Mouse (Mus musculus): ENCODE data around the gene Zc2hc1b. TPM values are rescaled to one million over a fixed set of nuclear protein-coding genes. Genes with fewer than 3 reads are reported as not detected.
A peak's percentile ranks its signal among the peaks of the same experiment; 100 is the strongest.

The Zc2hc1b gene
- polyA plus RNA-seq, 1 experiment from 2014 or later = not detected

DNA sequence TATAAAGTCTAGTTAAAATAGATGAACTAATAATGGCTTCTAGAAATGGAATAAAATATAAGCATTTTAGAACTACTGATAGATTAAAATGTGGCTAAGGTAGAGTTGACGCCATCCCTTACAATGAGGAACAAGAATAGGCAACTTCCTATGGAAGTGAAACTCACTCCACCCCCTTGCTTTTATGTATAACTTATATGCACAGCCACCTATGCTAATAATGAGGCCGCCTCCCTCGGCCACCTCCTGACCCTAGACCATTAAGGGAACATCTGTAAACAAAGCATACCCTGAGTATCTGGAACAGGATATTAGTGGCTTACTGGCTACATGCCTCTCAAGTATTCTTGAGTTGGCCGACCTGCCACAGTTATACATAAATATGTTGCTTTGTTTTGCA lies 74.0 kb downstream of the Zc2hc1b start:
- H3K4me1 ChIP-seq (ENCODE audit: insufficient read depth, low read depth, low read length) = 0 out of 2 replicates have a peak, but pooled peaks cover 2% of the 10 kb centered on the region
- no peak for ATAC-seq
- H3K9me3 ChIP-seq (ENCODE audit: low read length) = no peaks in the 10 kb centered on the region
- WGBS = 59% methylated on average over 4 of the region's 4 CpGs
- no peak overlapping the region for H3K27ac ChIP-seq (ENCODE audit: low read length)
- no peaks in the 10 kb centered on the region for H3K36me3 ChIP-seq (ENCODE audit: insufficient read depth, low read length)
- no peaks in the 10 kb centered on the region for H3K27me3 ChIP-seq (replicated peaks; ENCODE audit: insufficient read depth, low read length)
- no peak overlapping the region for H3K4me2 ChIP-seq (replicated peaks; ENCODE audit: low read depth, low read length)
- no peak overlapping the region for H3K4me3 ChIP-seq (ENCODE audit: low read depth, low read length)
- no peak for TF ChIP-seq EP300 (IDR thresholded peaks at IDR 0.05)
- H3K9ac ChIP-seq (replicated peaks; ENCODE audit: low read depth) = no peak overlapping the region
- no peak for DNase-seq (ENCODE audit: low spot score)

DNA sequence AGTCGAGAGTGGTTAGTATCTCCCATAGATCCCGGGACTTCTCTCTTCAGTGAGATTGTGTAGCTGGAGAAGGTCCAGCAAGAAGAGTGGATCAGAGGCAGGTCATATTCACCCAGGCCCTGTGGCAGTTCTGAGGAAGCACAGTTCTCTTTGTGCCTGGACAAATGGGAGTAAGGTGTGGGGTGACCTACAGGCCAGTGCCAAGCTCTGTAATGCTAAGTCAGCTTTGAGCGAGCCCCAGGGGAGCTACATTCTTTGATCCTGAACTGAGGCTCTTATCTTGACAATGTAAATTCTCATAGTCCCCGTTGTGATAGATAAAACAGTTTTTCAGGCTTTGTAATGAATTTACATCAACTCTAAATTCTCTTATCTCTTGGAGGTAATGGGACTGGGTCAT lies 75.5 kb downstream of the Zc2hc1b start:
- ATAC-seq = no peak
- no peak overlapping the region for H3K27ac ChIP-seq (ENCODE audit: low read length)
- 52% methylated on average over 4 of the region's 4 CpGs for WGBS
- TF ChIP-seq CTCF (IDR thresholded peaks at IDR 0.05) (no peak), EP300 (IDR thresholded peaks at IDR 0.05) (no peak)
- H3K4me3 ChIP-seq (ENCODE audit: low read depth, low read length) = no peak overlapping the region
- no peaks in the 10 kb centered on the region for H3K27me3 ChIP-seq (replicated peaks; ENCODE audit: insufficient read depth, low read length)
- H3K4me2 ChIP-seq (replicated peaks; ENCODE audit: low read depth, low read length) = no peak overlapping the region
- H3K9me3 ChIP-seq (ENCODE audit: low read length) = no peaks in the 10 kb centered on the region
- DNase-seq (ENCODE audit: low spot score) = no peak
- no peaks in the 10 kb centered on the region for H3K4me1 ChIP-seq (ENCODE audit: insufficient read depth, low read depth, low read length)
- no peak overlapping the region for H3K9ac ChIP-seq (replicated peaks; ENCODE audit: low read depth)
- H3K36me3 ChIP-seq (ENCODE audit: insufficient read depth, low read length) = no peaks in the 10 kb centered on the region

DNA sequence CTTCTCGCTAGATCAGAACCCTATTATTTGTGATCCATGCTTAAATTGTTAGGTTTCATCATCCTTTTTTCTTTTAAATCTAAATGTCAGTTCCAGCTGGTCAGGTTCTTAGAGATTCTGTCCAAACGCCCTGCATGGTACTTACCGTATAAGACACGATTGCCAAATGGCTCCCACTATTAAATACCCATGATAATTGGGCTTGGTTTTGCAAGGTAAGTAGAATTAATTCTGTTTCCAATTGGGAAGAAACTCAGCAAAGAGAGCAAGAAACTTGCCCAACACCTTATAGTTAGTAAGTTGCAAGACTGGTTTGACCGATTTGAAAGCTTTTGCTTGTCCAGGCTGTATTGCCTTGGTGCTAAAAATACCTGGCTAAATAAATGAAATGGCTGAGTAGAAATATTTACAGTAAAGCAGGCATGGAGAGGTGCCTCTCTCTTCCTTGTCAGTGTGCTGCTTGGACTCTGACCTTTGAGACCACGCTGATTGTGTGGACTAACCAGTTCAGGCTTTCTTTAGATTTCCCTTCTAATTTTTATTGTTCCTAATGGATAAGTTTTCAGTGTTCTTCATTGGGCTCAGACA lies 77.7 kb downstream of the Zc2hc1b start:
- no peak overlapping the region for H3K4me3 ChIP-seq (ENCODE audit: low read depth, low read length)
- WGBS = 60% methylated on average over 6 of the region's 6 CpGs
- no peak overlapping the region for H3K9ac ChIP-seq (replicated peaks; ENCODE audit: low read depth)
- H3K36me3 ChIP-seq (ENCODE audit: insufficient read depth, low read length) = no peaks in the 10 kb centered on the region
- peak; percentile 75 for TF ChIP-seq EP300 (IDR thresholded peaks at IDR 0.05)
- TF ChIP-seq CTCF (IDR thresholded peaks at IDR 0.05) = no peak
- ATAC-seq (peak; percentile 68), DNase-seq (ENCODE audit: low spot score) (peak; percentile 82)
- no peaks in the 10 kb centered on the region for H3K4me1 ChIP-seq (ENCODE audit: insufficient read depth, low read depth, low read length)
- no peaks in the 10 kb centered on the region for H3K27me3 ChIP-seq (replicated peaks; ENCODE audit: insufficient read depth, low read length)
- no peak overlapping the region for H3K4me2 ChIP-seq (replicated peaks; ENCODE audit: low read depth, low read length)
- H3K9me3 ChIP-seq (ENCODE audit: low read length) = no peaks in the 10 kb centered on the region
- H3K27ac ChIP-seq (ENCODE audit: low read length) = no peak overlapping the region

Other genes with a start within 250 kb of the Zc2hc1b start
- gene Stx11, start 213.7 kb downstream of the Zc2hc1b start, polyA plus RNA-seq (2015; fragmentation: Nextera tagmentation; extraction: Ambion mirVana) = 8.9 and 12.0 TPM in 2 replicates
- 27.1 TPM in 2 replicates for gene Sf3b5, start 172.7 kb downstream of the Zc2hc1b start, polyA plus RNA-seq (2015; fragmentation: Nextera tagmentation; extraction: Ambion mirVana)
- 43.4 and 44.8 TPM in 2 replicates for gene Plagl1, start 117.5 kb downstream of the Zc2hc1b start, polyA plus RNA-seq (2015; fragmentation: Nextera tagmentation; extraction: Ambion mirVana)
- gene Ltv1, start 15.1 kb upstream of the Zc2hc1b start, polyA plus RNA-seq (2015; fragmentation: Nextera tagmentation; extraction: Ambion mirVana) = 32.2 and 33.1 TPM in 2 replicates

All from lung, postnatal 0 days (tissue).